Mouse (Mus musculus) MN1 (cell line): ENCODE data around the gene Fyb2.
"Not testable (repeated sequence)": the region's sequence is repeated elsewhere in the genome, so short reads cannot be mapped to it uniquely, and the experiment has no call there.

Experiments
- DNase-seq: peaks from one replicate; pipeline ENCODE4 v3.0.0-alpha.2; 2016; ENCODE audit warnings: low spot score

Gene Fyb2

DNA sequence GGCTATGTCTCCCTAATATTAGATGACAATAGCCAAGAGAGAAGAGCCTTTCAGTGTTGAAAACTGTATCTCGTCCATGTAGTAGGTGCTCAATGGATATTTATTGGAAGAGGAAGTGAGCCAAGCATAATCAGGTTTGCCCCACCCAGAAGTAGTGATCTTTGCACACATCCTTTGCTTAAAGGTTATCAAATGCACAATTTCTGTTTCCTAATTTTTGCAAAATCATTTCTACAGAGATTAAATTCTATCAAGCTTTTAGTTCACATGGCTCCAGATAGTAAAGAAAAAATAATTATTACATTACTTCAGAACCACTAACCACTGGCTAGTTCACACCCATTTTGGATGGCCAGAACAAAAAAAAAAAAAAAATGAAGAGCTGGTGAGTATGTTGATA, 28.6 kb downstream of the Fyb2 start:
- no peak for DNase-seq

DNA sequence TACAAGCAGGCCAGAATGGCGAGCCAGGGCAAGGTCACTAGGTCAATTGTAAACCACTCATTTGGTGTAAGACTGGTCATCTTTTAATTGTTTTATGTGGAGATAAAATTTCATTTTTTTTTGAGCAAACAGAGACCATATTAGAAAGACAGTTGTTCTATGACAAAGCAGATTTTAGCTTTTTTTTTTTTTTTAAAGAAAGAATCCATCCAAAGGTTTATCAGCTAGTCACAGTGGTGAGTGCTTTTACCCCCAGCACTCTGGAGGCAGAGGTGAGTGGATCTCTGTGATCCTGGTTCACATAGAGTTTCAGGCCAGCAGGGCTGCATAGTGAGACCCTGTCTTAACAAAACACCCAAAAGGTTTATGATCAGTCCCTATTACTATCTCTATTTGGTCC, 31.2 kb downstream of the Fyb2 start:
- no peak for DNase-seq

DNA sequence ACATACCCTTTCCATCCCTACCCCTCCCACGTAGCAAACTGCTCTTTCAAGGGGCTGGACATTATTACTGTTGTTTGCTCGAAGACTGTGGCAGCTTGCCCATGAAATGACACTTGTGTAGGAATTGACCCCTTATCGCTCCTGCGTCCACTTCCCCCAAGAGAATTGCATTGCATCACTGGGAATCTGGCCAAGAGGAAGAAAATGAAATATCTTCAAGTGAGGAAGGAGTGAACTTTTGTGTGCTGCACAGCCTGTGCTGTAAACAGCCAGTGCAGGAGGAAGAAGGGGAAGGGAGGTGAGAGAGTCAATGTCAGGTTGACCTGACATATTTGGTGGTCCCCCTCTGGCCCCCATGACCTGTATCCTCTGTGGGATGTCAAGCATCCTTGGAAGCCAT, 35.6 kb downstream of the Fyb2 start:
- no peak for DNase-seq

DNA sequence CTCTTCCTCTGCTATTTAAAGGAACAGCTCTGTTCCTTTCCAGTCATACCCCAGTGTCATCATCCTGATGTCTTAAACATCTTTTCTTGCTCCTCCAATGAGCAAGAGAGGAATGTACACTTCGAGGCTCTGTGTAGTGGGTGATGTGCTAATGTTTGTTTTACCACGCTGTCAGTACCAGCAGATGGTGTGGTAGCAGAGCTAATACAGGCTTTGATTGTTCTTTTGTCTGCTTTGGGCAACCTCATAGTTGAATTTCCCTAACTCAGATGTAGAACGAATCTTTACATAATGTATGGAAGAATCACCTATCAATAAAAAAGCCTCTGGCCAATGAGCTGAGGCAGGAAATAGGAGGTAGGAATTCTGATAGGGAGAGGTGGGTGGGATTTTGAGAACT, 36.0 kb downstream of the Fyb2 start:
- no peak for DNase-seq

DNA sequence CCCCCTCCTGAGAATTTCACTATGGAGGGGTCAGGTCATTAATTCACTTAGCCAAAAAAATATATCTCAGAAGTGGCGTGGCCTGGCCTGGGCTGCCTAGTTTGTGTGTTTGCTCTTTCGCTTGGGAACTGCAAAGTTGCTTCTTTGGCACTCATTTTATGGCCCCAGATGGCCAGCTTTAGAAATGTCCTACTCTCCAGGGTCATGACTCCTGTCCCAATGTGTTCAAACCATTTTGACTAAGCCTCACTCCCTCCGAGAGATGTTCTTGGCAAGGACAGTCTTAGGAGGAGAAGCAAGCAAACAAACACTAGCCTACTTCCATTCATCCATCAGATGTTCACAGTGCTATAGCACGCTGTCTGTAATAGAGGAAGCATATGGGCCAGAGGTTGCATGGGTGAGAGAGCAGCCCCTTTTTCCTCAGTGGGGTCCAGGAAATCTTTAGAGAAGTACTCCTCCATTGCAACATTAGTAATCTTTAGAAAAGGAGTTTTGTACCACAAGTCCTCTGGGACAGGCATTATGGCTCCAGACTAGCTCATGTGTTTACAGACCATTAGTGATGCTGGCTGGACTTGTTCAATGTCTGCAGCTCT, 38.1 kb downstream of the Fyb2 start:
- DNase-seq = no peak

DNA sequence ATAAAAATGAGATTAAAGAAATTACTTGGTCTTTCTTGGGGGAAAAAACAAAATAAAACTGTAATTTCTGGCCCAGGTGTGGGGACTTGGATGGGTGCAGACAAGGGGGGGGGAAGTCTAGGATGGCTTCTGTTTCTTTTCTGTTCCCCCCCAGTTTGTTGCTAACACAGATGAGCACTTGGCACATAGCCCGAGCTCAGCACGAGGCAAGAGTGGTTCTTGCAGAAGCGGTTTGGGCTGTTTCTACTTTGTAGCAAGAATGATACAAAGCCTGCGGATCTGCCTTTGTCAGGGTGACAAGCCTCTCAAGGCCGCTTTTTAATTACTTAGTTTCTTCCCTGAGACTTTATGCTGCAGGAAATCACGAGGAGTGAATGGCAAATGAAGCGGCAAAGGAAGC, 43.4 kb downstream of the Fyb2 start:
- DNase-seq = no peak

DNA sequence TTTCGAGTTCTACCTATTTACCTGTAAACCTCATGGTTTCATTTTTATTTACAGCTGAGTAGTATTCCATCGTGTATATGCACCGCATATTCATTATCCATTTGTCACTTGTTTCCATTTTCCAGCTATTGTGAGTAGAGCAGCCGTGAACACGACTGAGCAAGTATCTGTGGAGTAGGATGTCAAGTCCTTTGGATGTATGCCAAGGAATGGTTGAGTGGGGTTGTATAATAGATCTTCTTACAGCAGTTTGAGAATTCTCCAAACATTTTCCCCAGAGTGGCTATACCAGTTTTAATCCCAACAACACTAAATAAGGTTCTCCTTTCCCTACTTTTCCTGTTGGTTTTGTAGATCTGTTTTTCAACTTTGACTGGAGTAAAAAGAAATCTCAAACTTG, 48.2 kb downstream of the Fyb2 start:
- no peak for DNase-seq

DNA sequence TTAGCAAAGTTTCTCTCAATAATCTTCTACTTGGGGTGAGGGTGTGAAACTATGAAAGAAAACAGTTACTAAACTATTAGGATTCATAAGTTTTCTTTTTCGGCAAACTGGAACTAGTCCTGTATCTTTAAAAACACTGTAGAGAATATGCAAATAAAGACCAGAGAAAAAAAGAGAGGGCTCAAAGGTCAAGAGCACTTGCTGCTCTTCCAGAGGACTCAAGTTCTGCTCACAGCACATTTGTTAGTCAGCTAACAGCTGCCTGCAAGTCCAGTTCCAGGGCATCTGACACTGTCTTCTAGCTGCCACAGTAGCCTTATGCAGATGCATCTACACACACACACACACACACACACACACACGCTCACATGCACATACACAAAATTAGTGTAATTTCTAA, 59.4 kb downstream of the Fyb2 start:
- DNase-seq = no peak

DNA sequence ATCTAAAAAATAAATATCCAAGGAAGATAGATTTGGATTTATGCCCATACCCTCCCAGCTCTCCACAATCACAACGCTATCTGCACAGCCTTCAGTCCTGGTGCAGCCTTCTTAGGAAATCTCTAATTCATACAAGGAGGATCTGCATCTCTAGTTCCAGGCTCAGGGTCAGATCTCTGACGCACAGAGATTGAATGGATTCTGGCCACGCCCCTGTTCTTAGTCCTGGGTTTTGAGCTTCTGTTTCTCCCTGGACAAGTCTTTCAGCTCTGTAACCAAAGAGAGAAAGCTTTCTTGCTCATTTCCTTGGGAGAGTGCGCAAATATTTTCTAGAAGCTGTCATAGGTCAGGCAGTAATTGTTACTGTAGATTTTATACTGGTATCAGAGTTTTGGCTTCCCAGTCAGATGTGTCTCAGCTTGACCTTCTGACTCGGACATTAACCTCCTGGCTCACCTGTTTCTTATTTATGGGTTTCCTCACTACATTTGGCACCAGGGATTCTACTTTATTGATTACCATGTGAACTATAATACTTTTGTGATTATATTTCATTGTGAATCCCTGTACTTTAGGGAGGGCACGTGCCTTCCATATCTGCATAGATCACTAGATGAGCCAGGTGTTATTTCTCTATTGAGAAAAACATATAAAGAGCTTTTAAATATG, 62.0 kb downstream of the Fyb2 start:
- DNase-seq = no peak

DNA sequence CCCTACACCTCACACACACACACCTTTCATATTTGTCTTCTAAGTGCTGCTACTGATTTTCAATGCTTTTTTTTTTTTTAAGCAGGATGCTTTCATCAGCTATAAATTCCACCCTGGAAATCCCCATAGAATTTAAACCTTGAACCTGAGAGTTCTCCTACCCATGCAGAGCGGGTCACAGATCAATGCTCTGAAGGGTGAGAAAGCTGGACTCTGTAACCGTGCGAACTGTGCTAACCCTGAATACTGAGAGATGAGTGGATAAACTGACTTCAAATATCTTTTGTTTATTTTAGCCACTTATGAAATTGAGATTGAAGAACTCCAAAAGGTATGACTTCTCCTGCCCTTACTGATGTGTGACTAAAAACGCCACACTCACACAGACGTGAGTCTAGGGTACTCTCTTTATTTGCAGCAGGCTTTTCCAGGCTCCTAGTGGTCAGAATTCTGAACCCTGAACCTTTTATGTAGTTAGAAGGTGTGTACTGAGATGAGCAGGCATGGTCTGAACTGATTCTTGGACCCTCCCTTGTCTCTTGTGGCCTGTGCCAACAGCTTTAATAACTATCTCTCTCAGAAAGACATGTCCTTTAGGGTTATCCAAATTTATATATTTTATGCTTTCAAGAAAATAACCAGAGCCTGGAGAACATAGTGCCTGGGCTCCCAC, 72.8 kb downstream of the Fyb2 start:
- DNase-seq = no peak

DNA sequence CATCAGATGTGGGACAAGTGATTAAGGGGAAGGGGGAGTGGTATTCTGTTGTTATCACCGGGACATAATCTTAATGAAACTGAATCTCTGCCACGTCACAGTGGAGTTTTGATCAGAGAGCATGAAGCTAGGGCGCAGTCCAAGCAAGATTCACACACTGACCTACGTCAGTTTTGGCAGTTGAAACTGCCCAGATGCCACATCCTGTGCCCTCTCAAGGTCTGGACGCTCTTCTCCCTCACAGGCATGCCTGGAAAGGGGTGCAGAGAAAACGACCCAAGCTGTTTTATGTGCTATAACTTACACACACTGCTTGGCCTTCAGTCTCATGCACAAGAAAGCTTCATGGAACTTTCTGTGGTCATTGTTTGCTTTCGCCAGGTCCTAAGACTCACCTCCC, 74.4 kb downstream of the Fyb2 start:
- no peak for DNase-seq

DNA sequence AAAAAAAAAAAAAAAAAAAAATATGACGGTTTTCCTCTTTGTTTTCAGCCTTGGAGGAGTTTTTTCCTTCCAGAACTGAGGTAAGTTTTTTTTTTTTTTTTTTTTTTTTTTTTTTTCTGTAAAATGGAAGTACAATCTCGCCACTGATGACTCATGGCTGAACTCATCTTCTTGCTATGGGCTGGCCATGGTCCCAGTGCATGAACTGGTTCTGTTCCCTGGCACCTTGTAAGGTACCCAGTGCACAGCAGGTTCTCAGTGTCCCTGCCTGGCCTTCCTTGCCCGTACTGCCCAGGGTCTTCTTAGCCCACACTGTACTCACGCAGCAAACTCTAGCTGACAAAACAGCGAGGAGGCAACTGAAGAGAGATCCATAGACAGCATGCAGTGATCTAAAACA, 74.8 kb downstream of the Fyb2 start:
- no peak for DNase-seq

DNA sequence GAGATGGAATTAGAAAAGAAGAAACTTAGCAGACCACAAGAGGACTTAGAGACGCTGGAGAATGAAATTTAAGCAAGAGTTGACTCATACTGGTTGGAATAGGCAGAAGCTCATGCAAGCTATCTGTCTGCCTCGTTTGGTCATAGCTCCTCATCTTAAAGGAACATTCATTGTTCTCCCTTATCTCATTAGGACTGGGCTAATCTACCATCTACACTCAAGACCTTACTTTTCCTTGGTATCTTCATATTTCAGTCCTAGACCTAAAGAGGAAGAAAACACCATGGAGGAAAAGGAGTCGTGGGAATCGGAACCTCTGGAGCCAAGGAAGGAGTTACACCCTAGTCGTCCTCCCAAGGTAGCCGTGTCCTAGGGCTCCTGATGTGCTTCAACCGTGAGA, 75.5 kb downstream of the Fyb2 start:
- DNase-seq = no peak

DNA sequence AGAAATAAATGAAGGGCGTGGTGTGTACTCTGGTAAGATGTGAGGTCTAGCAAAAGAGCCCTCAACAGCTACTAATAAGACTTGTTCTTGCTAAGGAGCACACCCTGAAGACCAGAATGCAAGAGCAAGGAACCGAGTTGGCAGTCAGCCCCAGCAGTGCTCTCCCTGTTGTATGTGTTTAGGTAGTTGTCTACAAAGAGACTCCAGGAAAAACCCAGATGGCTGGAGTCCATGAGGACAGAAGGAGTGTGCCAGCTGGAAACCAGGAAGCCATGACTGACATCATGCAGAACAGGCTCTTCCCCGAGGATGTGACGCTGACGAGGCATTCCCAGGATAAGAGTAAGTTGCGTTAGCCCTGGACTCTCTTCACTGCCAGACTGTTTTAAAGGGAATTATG, 76.8 kb downstream of the Fyb2 start:
- DNase-seq = no peak

DNA sequence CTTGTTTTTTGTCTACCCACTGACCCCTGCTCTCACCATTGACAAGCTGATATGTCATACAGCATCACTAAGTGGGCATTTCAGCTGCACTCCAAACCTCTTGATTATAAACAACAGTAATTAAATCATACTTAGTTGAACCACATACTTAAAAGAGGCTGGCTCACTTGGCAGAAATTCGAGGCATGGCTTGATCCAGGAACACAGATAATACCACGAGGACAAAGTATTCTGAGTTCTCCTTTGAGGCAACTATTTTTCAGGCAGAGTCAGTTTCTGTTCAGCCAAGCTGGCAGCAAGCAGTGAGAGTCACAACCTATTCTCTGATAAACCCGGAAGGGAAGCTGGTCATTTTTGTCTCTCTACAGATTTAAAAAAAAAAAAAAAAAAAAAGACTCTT, 77.4 kb downstream of the Fyb2 start:
- no peak for DNase-seq

DNA sequence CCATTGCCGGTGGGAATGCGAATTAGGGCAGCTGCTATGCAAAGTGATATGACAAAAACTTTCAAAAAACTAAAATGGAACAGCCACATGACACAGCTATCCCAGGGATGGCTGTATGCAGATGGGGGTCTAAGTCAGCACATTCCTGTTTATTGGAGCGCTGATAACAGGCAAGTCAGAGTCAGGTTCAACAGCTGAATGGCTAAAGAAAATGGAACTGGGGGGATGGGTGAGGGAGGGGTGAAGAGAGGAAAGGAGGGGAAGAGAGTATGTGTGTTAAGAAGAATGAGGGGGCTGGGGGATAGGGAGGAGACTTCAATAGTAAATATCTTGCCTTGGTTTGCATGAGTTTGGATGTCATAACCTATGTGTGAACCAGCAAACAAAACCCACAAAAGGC, 79.0 kb downstream of the Fyb2 start:
- no peak for DNase-seq

DNA sequence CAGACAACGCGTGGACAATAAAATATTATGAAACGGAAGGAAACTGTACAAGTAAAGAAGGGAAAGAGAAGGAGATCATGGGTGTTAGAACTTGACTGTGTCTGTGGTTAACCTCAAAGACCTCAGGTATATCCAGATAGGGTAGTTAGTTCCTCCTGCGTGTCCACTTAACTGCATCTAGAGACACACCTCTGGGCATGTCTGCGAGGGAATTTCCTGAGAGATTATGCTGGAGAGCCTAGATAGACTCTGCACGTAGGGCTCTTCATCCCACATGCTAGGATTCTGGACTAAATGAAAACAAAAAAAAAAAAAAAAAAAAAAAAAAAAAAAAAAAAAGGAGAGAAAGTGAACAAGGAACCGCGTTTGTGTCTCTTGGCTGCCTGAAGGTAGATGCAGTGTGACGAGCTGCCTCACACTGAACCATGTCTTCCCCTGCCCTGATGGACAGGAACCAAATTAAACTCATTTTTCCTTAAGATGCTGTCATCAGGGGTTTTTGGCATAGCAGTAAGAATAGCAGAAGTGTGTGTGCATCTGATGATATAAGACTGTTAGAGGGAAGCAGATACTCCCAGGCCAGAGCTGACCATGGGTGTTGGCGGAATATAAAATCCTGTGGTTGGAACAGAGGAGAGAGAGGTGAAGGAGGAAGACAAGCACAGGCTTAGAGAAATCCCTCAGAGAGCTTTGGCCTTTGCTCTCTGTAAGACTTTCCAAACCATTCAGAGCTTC, 80.1 kb downstream of the Fyb2 start:
- DNase-seq = no peak

DNA sequence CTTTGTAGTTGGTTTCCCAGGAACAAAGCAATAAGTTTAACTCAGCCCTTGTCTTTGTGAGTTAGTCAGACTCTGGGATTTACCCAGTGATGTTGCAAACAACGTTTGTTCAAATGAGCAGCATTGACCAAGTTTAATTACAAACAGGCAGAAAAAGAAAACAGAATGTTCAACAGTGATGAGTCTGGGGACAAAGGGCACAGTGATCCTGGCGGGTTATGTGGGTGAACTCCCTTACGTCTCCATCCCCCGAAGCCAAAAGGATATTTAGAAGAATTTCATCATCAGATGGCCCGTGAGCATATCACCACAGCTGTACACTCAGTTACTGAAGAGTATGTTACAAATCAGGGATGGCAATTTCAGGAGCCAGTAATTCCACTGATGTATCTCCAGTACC, 86.4 kb downstream of the Fyb2 start:
- DNase-seq = no peak

DNA sequence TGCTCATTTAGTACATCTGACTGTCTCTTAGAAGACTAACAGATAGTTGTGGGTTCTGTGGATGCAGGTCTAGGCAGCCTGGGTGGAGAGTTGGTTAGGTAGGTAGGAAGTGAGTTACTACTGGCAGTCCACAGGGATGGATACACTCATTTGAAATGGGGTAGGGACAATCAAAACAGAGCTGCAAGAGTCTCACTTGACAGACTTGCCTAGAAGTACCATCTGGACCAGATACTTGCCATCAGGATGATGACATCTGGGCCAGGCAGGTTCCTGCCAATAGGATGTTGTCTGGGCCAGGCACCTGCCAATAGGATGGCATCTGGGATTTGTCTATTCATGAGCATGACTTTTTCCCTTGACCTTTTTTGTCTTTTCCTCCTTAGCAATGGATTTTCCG, 88.5 kb downstream of the Fyb2 start:
- no peak for DNase-seq

DNA sequence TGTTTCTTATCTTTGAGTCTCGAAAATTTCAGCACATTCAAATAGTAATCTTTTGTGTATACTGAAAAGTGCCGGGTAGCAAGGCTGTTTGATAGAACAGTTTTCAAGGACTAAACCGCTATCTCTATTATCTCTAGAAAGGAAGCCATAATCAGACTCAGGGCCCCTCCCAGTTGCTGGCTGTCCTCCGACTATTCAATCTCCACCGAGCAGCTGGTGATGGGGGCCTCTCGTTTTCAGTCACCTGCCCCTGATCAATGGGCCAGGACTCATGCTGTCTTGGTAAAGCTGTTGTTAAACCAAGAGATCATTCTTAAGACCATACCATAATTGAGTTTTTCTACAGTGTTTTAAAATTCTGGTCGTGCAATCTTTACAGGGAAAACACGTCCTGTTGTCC, 90.9 kb downstream of the Fyb2 start:
- no peak for DNase-seq

DNA sequence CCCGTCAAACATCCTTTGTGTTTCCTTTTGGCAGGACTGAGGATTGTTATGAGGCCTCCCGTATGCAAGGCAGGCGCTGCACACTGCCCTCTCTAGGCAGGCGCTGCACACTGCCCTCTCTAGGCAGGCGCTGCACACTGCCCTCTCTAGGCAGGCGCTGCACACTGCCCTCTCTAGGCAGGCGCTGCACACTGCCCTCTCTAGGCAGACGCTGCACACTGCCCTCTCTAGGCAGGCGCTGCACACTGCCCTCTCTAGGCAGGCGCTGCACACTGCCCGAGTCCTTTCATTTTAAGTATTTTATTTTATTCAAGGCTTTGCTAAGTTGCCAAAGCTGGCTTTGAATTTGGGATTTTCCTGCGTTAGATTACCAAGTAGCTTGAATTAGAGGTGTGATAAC, 91.4 kb downstream of the Fyb2 start:
- DNase-seq = not testable (repeated sequence)

DNA sequence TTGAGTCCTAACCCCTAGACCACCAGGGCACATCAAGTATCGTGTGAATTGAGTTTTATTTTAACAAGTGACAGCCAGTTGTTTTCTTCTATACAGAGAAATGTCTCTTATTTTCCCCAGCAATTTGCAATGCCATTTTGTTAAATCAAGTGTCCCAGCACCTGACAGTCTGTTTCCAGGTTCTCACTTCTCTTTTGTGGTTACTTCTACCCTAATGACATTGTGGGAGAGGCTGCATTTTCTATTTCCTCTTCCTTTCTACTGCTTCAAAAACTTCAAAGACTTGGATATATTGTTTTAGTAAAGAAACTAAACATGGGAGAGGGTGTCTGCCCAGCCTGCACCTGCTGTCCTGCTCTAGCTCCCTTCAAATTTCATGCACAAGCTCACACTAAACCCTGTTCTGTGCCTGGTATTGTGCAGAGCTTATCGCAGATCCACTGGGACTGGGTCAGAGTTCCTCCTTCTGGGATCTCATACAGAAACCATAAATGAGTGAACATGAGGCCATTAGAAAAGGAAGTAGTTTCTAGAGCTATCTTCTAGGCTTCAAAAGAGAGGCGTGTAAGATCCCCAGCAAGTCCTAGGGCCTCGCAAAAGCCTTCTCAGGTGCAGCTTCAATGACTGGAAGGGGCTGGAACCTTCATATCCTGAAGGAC, 94.2 kb downstream of the Fyb2 start:
- DNase-seq = no peak

DNA sequence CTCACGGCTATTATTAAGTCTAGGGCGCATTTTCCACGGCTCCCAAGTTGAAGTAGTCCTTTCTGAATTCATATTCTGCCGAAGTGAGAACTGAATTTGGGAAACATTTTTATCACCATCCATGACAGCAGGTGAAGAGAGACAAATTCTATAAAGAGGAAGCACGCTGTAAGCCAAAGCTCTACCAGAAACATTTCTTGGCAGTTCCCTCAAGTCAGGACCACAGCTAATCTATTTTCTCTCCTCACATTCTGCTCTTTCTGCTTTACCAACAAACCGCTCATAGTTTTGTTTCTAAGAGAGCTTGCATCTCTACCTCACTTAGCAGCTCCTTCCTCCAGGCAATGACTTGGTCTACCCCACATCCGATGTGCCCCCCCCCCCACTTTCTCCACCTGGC, 100.5 kb downstream of the Fyb2 start:
- no peak for DNase-seq
